Mouse (Mus musculus) lung, embryonic 15.5 days (tissue): ENCODE data around the gene 4930535I16Rik. TPM values are rescaled to one million over a fixed set of nuclear protein-coding genes. Genes with fewer than 3 reads are reported as not detected.

Experiments used
- ATAC-seq: fragments of 200-750 bp; cut with Nextera tagmentation; 2 replicates; pipeline ENCODE4 v1.8.0; 2017; ENCODE audit warnings: moderate number of reproducible peaks, borderline replicate concordance; ENCODE audit not compliant: low FRiP score, low TSS enrichment; ENCODE audit errors: extremely low read depth
- H3K27ac ChIP-seq: fragments of 300-500 bp; sonication (generic); 2 replicates; pipeline ENCODE4 v1.5.1; 2015; ENCODE audit warnings: moderate library complexity, mild to moderate bottlenecking, inconsistent platforms
- H3K27me3 ChIP-seq: fragments of 300-500 bp; sonication (generic); 2 replicates; pipeline ENCODE4 v1.6.1; 2015; ENCODE audit warnings: inconsistent platforms
- H3K36me3 ChIP-seq: fragments of 300-500 bp; sonication (generic); 2 replicates; pipeline ENCODE4 v1.6.1; 2015; ENCODE audit warnings: inconsistent platforms
- H3K4me1 ChIP-seq: fragments of 300-500 bp; sonication (generic); 2 replicates; pipeline ENCODE4 v1.6.1; 2015; ENCODE audit warnings: inconsistent platforms
- H3K4me2 ChIP-seq: fragments of 300-500 bp; sonication (generic); 2 replicates; pipeline ENCODE4 v1.6.1; 2015; ENCODE audit warnings: inconsistent platforms, mild to moderate bottlenecking, moderate library complexity
- H3K4me3 ChIP-seq: fragments of 300-500 bp; sonication (generic); 2 replicates; pipeline ENCODE4 v1.5.1; 2015; ENCODE audit warnings: mild to moderate bottlenecking, inconsistent platforms
- H3K9ac ChIP-seq: fragments of 300-500 bp; sonication (generic); 2 replicates; pipeline ENCODE4 v1.6.1; 2015; ENCODE audit warnings: inconsistent platforms
- H3K9me3 ChIP-seq: fragments of 300-500 bp; sonication (generic); 2 replicates; pipeline ENCODE4 v1.6.1; 2016; ENCODE audit warnings: inconsistent platforms
- WGBS: fragments of 180-500 bp; shearing (Covaris S2); methylation state at CpG from one replicate; pipeline ENCODE4 v1.1.7; 2015; 5-methylcytosine and 5-hydroxymethylcytosine counted together
- polyA plus RNA-seq: library from polyadenylated mRNA; unstranded; fragments of >200 nt; fragmentation: Nextera tagmentation; extraction: Ambion mirVana; gene quantifications from 2 replicates; pipeline ENCODE4 v1.2.1, GENCODE M21; 2015

Gene 4930535I16Rik
- polyA plus RNA-seq, 1 experiment from 2014 or later: not detected

GRCm38 (mm10) chr4:123939838-123940237, 22.0 kb upstream of the 4930535I16Rik start:
- 3% methylated on average over 4 of the region's 4 CpGs for WGBS
- no peak overlapping the region for H3K27ac ChIP-seq
- peaks cover 21% of the 10 kb centered on the region for H3K36me3 ChIP-seq
- H3K9ac ChIP-seq: no peak overlapping the region
- no peak overlapping the region for H3K4me3 ChIP-seq
- H3K4me1 ChIP-seq: no peaks in the 10 kb centered on the region
- H3K9me3 ChIP-seq: no peaks in the 10 kb centered on the region
- ATAC-seq: no peak
- no peaks in the 10 kb centered on the region for H3K27me3 ChIP-seq
- H3K4me2 ChIP-seq: no peak overlapping the region

GRCm38 (mm10) chr4:123936059-123936458, 18.2 kb upstream of the 4930535I16Rik start:
- no peaks in the 10 kb centered on the region for H3K27me3 ChIP-seq
- H3K9ac ChIP-seq: no peak overlapping the region
- H3K4me1 ChIP-seq: no peaks in the 10 kb centered on the region
- no peak for ATAC-seq
- no peak overlapping the region for H3K4me3 ChIP-seq
- H3K27ac ChIP-seq: no peak overlapping the region
- no peaks in the 10 kb centered on the region for H3K9me3 ChIP-seq
- WGBS: 92% methylated on average over 7 of the region's 7 CpGs
- H3K36me3 ChIP-seq: peaks cover 49% of the 10 kb centered on the region
- no peak overlapping the region for H3K4me2 ChIP-seq

GRCm38 (mm10) chr4:123934306-123934705, 16.5 kb upstream of the 4930535I16Rik start:
- H3K9ac ChIP-seq: no peak overlapping the region
- no peaks in the 10 kb centered on the region for H3K27me3 ChIP-seq
- WGBS: 90% methylated on average over 4 of the region's 4 CpGs
- ATAC-seq: no peak
- no peak overlapping the region for H3K27ac ChIP-seq
- no peaks in the 10 kb centered on the region for H3K4me1 ChIP-seq
- H3K4me3 ChIP-seq: no peak overlapping the region
- no peaks in the 10 kb centered on the region for H3K9me3 ChIP-seq
- no peak overlapping the region for H3K4me2 ChIP-seq
- H3K36me3 ChIP-seq: peaks cover 65% of the 10 kb centered on the region

DNA sequence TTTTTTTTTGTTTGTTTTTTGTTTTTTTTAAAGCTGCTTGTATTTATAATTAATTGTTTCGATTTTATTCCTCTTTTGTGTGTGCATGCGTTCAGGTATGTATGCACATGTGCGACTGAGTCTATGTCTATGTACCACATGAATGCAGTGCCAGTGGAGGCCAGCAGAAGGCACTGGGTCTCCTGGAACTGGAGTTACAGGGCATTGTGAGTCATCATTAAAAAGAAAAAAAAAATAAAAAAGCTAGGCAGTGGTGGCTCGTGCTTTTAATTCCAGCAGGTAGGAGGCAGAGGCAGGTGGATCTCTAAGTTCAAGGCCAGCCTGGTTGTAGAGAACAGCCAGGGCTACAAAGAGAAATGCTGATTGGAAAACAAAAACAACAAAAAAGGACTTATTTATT, 12.2 kb upstream of the 4930535I16Rik start:
- WGBS: 93% methylated on average over 4 of the region's 4 CpGs
- H3K36me3 ChIP-seq: peaks cover 73% of the 10 kb centered on the region
- no peak for ATAC-seq
- H3K27me3 ChIP-seq: no peaks in the 10 kb centered on the region
- no peak overlapping the region for H3K27ac ChIP-seq
- no peak overlapping the region for H3K9ac ChIP-seq
- H3K4me1 ChIP-seq: no peaks in the 10 kb centered on the region
- H3K4me2 ChIP-seq: no peak overlapping the region
- H3K4me3 ChIP-seq: no peak overlapping the region
- no peaks in the 10 kb centered on the region for H3K9me3 ChIP-seq

- Histone ChIP-seq H3K27me3 (no peaks in the 10 kb centered on the region), H3K4me3 (no peak overlapping the region), H3K9ac (no peak overlapping the region), H3K9me3 (no peaks in the 10 kb centered on the region), H3K36me3 (peaks cover 74% of the 10 kb centered on the region), H3K4me1 (no peaks in the 10 kb centered on the region), H3K27ac (no peak overlapping the region), H3K4me2 (no peak overlapping the region)
- ATAC-seq: no peak
These were observed 10.1 kb upstream of the 4930535I16Rik start for GRCm38 (mm10) chr4:123927961-123928360.

- H3K9ac ChIP-seq: no peak overlapping the region
- H3K27me3 ChIP-seq: no peaks in the 10 kb centered on the region
- ATAC-seq: no peak
- H3K9me3 ChIP-seq: no peaks in the 10 kb centered on the region
- H3K4me3 ChIP-seq: no peak overlapping the region
- no peak overlapping the region for H3K27ac ChIP-seq
- WGBS: 76% methylated on average over 4 of the region's 4 CpGs
- H3K4me2 ChIP-seq: no peak overlapping the region
- H3K4me1 ChIP-seq: peaks cover 15% of the 10 kb centered on the region
- peaks cover 48% of the 10 kb centered on the region for H3K36me3 ChIP-seq
These were observed 3.3 kb upstream of the 4930535I16Rik start for GRCm38 (mm10) chr4:123921055-123921565.

DNA sequence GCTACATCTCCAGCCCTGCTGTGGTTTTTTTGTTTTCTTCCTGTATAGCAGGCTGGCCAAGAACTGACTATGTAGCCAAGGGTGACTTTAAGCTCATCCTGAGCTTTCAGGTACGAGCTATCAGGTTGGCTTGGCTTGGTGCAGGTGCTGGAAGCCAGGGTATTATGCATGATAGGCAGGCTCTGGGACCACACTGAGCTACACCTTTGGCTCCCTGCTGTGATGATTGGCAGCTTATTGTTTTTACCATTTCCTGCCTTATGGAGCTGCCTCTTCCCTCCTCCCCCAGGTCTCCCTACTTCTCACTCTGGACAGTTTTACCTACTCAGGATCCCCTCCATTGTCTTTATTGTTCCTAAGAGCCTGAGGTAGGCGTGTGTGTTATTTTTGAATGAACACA, 1.0 kb upstream of the 4930535I16Rik start:
- Histone ChIP-seq H3K27ac (no peak overlapping the region), H3K36me3 (peaks cover 29% of the 10 kb centered on the region), H3K4me3 (peak overlapping the region; percentile 90; the same call in 1 of the 2 replicates), H3K4me1 (peaks cover 19% of the 10 kb centered on the region), H3K9ac (no peak overlapping the region), H3K9me3 (no peaks in the 10 kb centered on the region), H3K4me2 (peak overlapping the region; percentile 86), H3K27me3 (no peaks in the 10 kb centered on the region)
- WGBS: 67% methylated on average over 2 of the region's 2 CpGs
- no peak for ATAC-seq

DNA sequence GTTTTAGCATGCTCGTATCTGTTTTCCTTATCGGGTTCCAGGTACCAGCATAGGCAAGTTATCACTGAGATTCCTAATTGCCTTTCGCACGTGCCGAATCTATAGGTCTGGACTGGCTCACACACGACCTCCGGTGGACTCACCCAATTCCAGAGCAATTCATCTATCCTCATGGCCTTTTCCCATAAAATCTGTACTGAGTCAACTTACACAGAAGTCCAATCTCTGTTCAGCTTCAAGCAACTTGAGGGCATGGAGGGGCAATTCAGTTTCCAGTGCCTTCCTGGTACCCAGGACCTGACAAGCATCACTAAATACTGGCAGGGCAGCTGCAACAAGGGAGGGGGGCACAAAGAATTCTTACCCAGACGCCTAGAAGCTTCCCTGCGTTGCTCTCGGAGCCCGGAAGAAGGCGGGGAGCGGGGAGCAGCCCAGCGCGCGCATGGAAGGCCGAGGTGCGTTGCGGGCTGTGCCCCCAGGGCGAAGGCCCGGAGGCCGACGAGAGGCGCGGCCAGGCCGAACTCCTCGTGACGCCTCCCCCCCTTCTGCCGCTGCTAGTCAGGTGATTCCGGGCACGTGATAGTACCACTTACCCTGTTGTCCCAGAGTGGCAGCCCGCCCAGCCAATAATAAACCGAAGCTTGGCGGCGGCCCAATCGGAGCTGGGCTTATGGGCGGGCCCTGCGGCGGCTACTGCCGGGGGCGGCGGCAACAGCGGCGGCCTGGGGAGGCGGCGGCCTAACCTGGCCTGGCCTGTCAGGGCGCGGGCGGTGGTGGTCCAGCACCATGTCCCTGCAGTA, 874 bp downstream of the 4930535I16Rik start, which contains the start of gene Rragc:
Gene Rragc (plus strand): TSS at position 699 of the 800 bp plus-strand sequence.
- 1% methylated on average over 49 of the region's 49 CpGs for WGBS
- peak within 1 kb of the TSS; percentile 91 for H3K9ac ChIP-seq

GRCm38 (mm10) chr4:123912431-123912830, 5.4 kb downstream of the 4930535I16Rik start:
- Histone ChIP-seq H3K27me3 (no peaks in the 10 kb centered on the region), H3K9ac (no peak overlapping the region), H3K27ac (no peak overlapping the region), H3K4me2 (no peak overlapping the region), H3K4me3 (no peak overlapping the region), H3K36me3 (peaks cover 30% of the 10 kb centered on the region; the same call in 1 of the 2 replicates), H3K9me3 (no peaks in the 10 kb centered on the region), H3K4me1 (peaks cover 9% of the 10 kb centered on the region)
- ATAC-seq: no peak
- WGBS: 45% methylated on average over 2 of the region's 2 CpGs

More for the DNA sequence above, 874 bp downstream of the 4930535I16Rik start, which contains the start of gene Rragc:
- Histone ChIP-seq H3K36me3 (peaks cover 30% of the 10 kb centered on the region), H3K4me2 (peak within 1 kb of the TSS; percentile 86), H3K27ac (peak within 1 kb of the TSS; percentile 74), H3K4me3 (peak within 1 kb of the TSS; percentile 90), H3K27me3 (no peaks in the 10 kb centered on the region), H3K4me1 (peaks cover 19% of the 10 kb centered on the region), H3K9me3 (no peaks in the 10 kb centered on the region)
- ATAC-seq: peak; percentile 100

DNA sequence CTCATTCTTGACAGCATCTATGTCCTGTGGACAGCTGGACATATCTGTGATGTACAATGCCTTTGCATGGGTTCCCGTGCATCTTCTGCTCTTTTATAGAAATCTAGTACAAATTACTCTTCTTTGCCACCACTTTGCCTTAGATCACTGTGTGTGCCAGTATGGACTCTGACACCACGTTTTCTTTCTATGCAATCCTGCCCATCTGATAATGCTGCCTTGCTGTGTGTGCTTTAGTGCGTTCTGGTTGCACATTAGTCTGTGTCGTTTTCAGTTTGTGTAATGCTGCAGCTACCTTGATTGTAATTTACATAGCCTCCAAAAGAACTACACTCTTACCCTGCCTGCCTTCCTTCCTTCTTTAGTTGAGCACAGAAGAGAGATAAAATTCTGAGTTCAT, 6.3 kb downstream of the 4930535I16Rik start:
- WGBS: 88% methylated on average over 4 of the region's 4 CpGs
- no peak overlapping the region for H3K4me2 ChIP-seq
- no peak overlapping the region for H3K27ac ChIP-seq
- H3K9me3 ChIP-seq: no peaks in the 10 kb centered on the region
- no peak overlapping the region for H3K9ac ChIP-seq
- no peak overlapping the region for H3K4me3 ChIP-seq
- H3K36me3 ChIP-seq: peaks cover 30% of the 10 kb centered on the region; the same call in 1 of the 2 replicates
- H3K27me3 ChIP-seq: no peaks in the 10 kb centered on the region
- peaks cover 8% of the 10 kb centered on the region for H3K4me1 ChIP-seq
- ATAC-seq: no peak

DNA sequence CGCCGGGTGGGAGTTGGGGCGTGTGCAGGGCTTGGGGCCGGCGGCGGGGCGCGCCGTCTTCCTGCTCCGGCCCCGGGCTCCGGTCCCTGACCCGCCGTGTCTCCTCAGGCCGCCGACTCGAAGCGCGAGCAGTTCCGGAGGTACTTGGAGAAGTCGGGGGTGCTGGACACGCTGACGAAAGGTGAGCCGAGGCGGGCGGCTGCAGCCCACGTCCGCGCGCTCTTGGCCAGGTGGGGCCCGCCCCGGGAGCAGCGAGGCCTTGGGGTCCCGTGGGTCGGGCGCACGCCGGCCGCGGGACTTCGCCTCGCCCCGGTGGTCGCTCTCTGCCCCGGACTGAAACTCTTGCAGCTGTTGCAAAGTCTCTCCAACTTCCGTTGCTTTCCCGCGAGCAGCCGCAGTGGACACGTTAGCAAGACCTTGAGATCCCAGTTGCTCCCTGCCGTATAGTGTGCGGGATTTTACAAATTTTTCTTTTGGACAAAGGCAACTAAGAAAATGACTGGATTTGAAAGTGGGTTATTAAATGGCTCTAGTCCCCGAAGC, 12.6 kb downstream of the 4930535I16Rik start:
- peak overlapping the region; percentile 83 for H3K27ac ChIP-seq
- H3K27me3 ChIP-seq: no peaks in the 10 kb centered on the region
- peak overlapping the region; percentile 88 for H3K4me3 ChIP-seq
- no peak for ATAC-seq
- H3K9me3 ChIP-seq: no peaks in the 10 kb centered on the region
- H3K4me1 ChIP-seq: peaks cover 14% of the 10 kb centered on the region
- H3K36me3 ChIP-seq: peaks cover 6% of the 10 kb centered on the region; the same call in 1 of the 2 replicates
- peak overlapping the region; percentile 69 for H3K4me2 ChIP-seq
- peak overlapping the region; percentile 81 for H3K9ac ChIP-seq
- under 1% methylated on average over 32 of the region's 53 CpGs for WGBS
